Mouse (Mus musculus) olfactory bulb, adult 2 months (tissue): ENCODE data around the gene Vsx2. TPM values are rescaled to one million over a fixed set of nuclear protein-coding genes. Genes with fewer than 3 reads are reported as not detected.
A peak's percentile ranks its signal among the peaks of the same experiment; 100 is the strongest.

Experiments
- H3K27ac ChIP-seq: fragments of 200-500 bp; 2 replicates; pipeline ENCODE4 v1.5.1; 2012; ENCODE audit warnings: low read depth, low read length; ENCODE audit not compliant: insufficient read depth
- H3K4me1 ChIP-seq: fragments of 200-500 bp; 2 replicates; pipeline ENCODE4 v1.6.1; 2012; ENCODE audit warnings: low read length; ENCODE audit not compliant: control insufficient read depth, insufficient read depth
- H3K4me3 ChIP-seq: fragments of 200-500 bp; 2 replicates; pipeline ENCODE4 v1.5.1; 2012; ENCODE audit warnings: mild to moderate bottlenecking, low read depth, low read length, moderate library complexity; ENCODE audit not compliant: insufficient read depth
- CTCF ChIP-seq: fragments of 200-500 bp; IDR thresholded peaks from 2 replicates; pipeline ENCODE4 v1.5.1; 2012; ENCODE audit warnings: low read depth, mild to moderate bottlenecking, low read length, moderate library complexity; ENCODE audit not compliant: insufficient read depth
- POLR2A ChIP-seq: fragments of 200-500 bp; IDR thresholded peaks from 2 replicates; pipeline ENCODE4 v1.6.1; 2012; ENCODE audit warnings: mild to moderate bottlenecking, low read depth, low read length, moderate library complexity; ENCODE audit not compliant: insufficient read depth
- WGBS: fragments of 180-500 bp; shearing (Covaris S2); methylation state at CpG from one replicate; pipeline ENCODE4 v1.1.7; 2018; 5-methylcytosine and 5-hydroxymethylcytosine counted together
- polyA plus RNA-seq: library from polyadenylated mRNA; stranded (reverse); fragments of >200 nt; gene quantifications from 2 replicates; pipeline ENCODE4 v1.2.4, GENCODE M21; 2012; ENCODE audit warnings: low replicate concordance; ENCODE audit not compliant: missing spikeins, insufficient read depth, insufficient read length

Gene Vsx2
- polyA plus RNA-seq, 1 experiment = not detected

GRCm38 (mm10) chr12:84571466-84572340, 2.1 kb downstream of the Vsx2 start:
- TF ChIP-seq POLR2A (no peak), CTCF (no peak)
- peaks cover 18% of the 10 kb centered on the region for H3K4me1 ChIP-seq
- H3K27ac ChIP-seq = no peak overlapping the region
- 9% methylated on average over 43 of the region's 43 CpGs for WGBS
- H3K4me3 ChIP-seq = no peak overlapping the region

GRCm38 (mm10) chr12:84572341-84572720, 2.8 kb downstream of the Vsx2 start:
- H3K4me1 ChIP-seq = peaks cover 18% of the 10 kb centered on the region
- H3K27ac ChIP-seq = no peak overlapping the region
- WGBS = 25% methylated on average over 7 of the region's 7 CpGs
- TF ChIP-seq CTCF (no peak), POLR2A (no peak)
- H3K4me3 ChIP-seq = no peak overlapping the region

GRCm38 (mm10) chr12:84573094-84573493, 3.5 kb downstream of the Vsx2 start:
- WGBS = 28% methylated on average over 7 of the region's 7 CpGs
- Histone ChIP-seq H3K4me1 (peaks cover 18% of the 10 kb centered on the region), H3K27ac (no peak overlapping the region), H3K4me3 (no peak overlapping the region)
- TF ChIP-seq CTCF = no peak
- TF ChIP-seq POLR2A = no peak

- TF ChIP-seq POLR2A (no peak), CTCF (no peak)
- no peaks in the 10 kb centered on the region for H3K4me1 ChIP-seq
- H3K27ac ChIP-seq = no peak overlapping the region
- 64% methylated on average over 11 of the region's 11 CpGs for whole genome bisulfite sequencing
- H3K4me3 ChIP-seq = no peak overlapping the region
Observed at GRCm38 (mm10) chr12:84577768-84578439, 8.3 kb downstream of the Vsx2 start.

GRCm38 (mm10) chr12:84578440-84578770, 8.8 kb downstream of the Vsx2 start:
- Histone ChIP-seq H3K4me3 (no peak overlapping the region), H3K4me1 (no peaks in the 10 kb centered on the region), H3K27ac (no peak overlapping the region)
- WGBS = 33% methylated on average over 5 of the region's 5 CpGs
- no peak for TF ChIP-seq POLR2A
- no peak for TF ChIP-seq CTCF

GRCm38 (mm10) chr12:84581285-84581684, 11.7 kb downstream of the Vsx2 start:
- 95% methylated on average over 2 of the region's 2 CpGs for WGBS

GRCm38 (mm10) chr12:84589825-84590761, 20.5 kb downstream of the Vsx2 start:
- Histone ChIP-seq H3K4me3 (peak overlapping the region; percentile 61), H3K4me1 (no peaks in the 10 kb centered on the region), H3K27ac (no peak overlapping the region)
- TF ChIP-seq POLR2A (no peak), CTCF (peak; percentile 100)
- under 1% methylated on average over 54 of the region's 54 CpGs for WGBS

More at GRCm38 (mm10) chr12:84581285-84581684, 11.7 kb downstream of the Vsx2 start:
- H3K4me3 ChIP-seq = no peak overlapping the region
- H3K27ac ChIP-seq = no peak overlapping the region
- H3K4me1 ChIP-seq = no peaks in the 10 kb centered on the region
- no peak for TF ChIP-seq POLR2A
- no peak for TF ChIP-seq CTCF

GRCm38 (mm10) chr12:84598324-84598723, 28.8 kb downstream of the Vsx2 start:
- WGBS = 23% methylated on average over 8 of the region's 8 CpGs
- TF ChIP-seq CTCF (no peak), POLR2A (no peak)
- Histone ChIP-seq H3K27ac (no peak overlapping the region), H3K4me3 (no peak overlapping the region), H3K4me1 (0 out of 2 replicates have a peak, but pooled peaks cover 2% of the 10 kb centered on the region)
